Mouse (Mus musculus): ENCODE measurements at regions not wholly inside any gene's neighbourhood (a gene's known extent, or its start where the extent isn't known, plus 50 kb on each side); places are given as distances from the start of the nearest gene placed in this dataset.

DNA sequence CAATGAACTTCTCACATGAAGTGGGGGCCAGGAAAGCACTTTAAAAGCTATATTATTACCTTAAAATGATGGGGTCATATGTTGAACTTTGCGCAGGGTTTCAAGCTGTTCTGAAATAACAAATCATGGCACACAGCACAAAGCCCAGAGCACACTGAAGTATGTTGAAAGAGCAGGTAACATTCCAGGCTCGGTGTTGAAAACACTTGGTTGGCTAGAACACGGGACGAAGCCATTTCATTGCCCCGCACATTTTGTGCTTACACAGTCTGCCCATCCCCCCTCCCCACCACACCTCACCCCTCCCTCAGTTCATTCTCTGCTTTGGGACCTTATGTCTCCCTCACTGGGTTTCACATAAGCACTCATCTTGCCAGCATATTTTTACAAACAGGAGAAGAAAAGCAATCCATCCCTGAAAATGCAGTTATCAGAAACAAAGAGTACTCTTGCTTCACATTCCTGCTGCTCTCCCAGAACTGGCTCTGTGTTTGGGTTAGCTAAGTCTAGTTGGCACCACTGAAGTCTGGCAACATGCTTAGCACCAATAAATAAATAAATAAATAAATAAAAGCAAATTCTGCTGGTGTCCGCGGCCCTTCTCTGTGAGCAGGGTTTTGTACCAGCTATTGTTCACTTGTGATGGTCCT, 284.7 kb downstream of the Wdr11 start:
- TF ChIP-seq POLR2A (IDR thresholded peaks at IDR 0.05; ENCODE audit: low read depth, low read length) (no peak), CTCF (IDR thresholded peaks at IDR 0.05; ENCODE audit: borderline replicate concordance, insufficient read depth, low read length) (no peak)

All from embryonic fibroblast, embryonic 13.5 days (primary cell).